Mouse (Mus musculus) erythroblast, adult 5-6 weeks (primary cell): ENCODE measurements around the gene Cpsf4l. TPM values are rescaled to one million over a fixed set of nuclear protein-coding genes. Genes with fewer than 3 reads are reported as not detected.

Source experiments
- ATAC-seq: replicated peaks from 2 replicates; pipeline ENCODE4 v1.8.0; 2016; ENCODE audit warnings: moderate number of reproducible peaks, mild to moderate bottlenecking, moderate TSS enrichment, inconsistent platforms; ENCODE audit not compliant: poor library complexity, low FRiP score, severe bottlenecking
- total RNA-seq, 2 experiments: library from RNA; stranded (forward) in 1 of 2; stranded (reverse) in 1 of 2; fragments of 150-400 nt in 1 of 2; fragments of 200-764, 138-1000 nt in 1 of 2; gene quantifications; 2 replicates each; pipeline versions ENCODE4 v1.2.3 to v1.2.4; 2015 to 2017; ENCODE audit warnings: low replicate concordance in 2 of 2

Cpsf4l gene
- total RNA-seq (2015; ENCODE audit: low replicate concordance) (not detected in 2 replicates), total RNA-seq (2017; ENCODE audit: low replicate concordance) (not detected in 2 replicates)

- no peak for ATAC-seq
Observed at GRCm38 (mm10) chr11:113709731-113710256, at the start of gene Cpsf4l. Gene Cpsf4l, minus strand, starts transcription at chr11:113710017.

GRCm38 (mm10) chr11:113758851-113759250, 49.0 kb upstream of the Cpsf4l start:
- ATAC-seq: no peak

- ATAC-seq: no peak
Observed at GRCm38 (mm10) chr11:113756578-113756977, 46.8 kb upstream of the Cpsf4l start.

- ATAC-seq: no peak
Observed at GRCm38 (mm10) chr11:113755878-113756277, 46.1 kb upstream of the Cpsf4l start.

GRCm38 (mm10) chr11:113754845-113755244, 45.0 kb upstream of the Cpsf4l start:
- no peak for ATAC-seq

- no peak for ATAC-seq
Observed at GRCm38 (mm10) chr11:113752685-113753430, 43.0 kb upstream of the Cpsf4l start.

GRCm38 (mm10) chr11:113752158-113752661, 42.4 kb upstream of the Cpsf4l start:
- ATAC-seq: peak; percentile 7

GRCm38 (mm10) chr11:113751484-113752084, 41.8 kb upstream of the Cpsf4l start, which contains the start of gene Cdc42ep4:
Gene Cdc42ep4, minus strand, starts transcription at chr11:113751881.
- peak; percentile 78 for ATAC-seq

- peak; percentile 53 for ATAC-seq
Observed at GRCm38 (mm10) chr11:113750571-113751483, 41.0 kb upstream of the Cpsf4l start.

GRCm38 (mm10) chr11:113749749-113750351, 40.0 kb upstream of the Cpsf4l start:
- ATAC-seq: peak; percentile 61

- 0 out of 2 replicates have a peak, but pooled peaks have one; percentile 8 for ATAC-seq
Observed at GRCm38 (mm10) chr11:113748797-113749521, 39.1 kb upstream of the Cpsf4l start.

- no peak for ATAC-seq
Observed at GRCm38 (mm10) chr11:113747725-113748380, 38.0 kb upstream of the Cpsf4l start.

GRCm38 (mm10) chr11:113747056-113747455, 37.2 kb upstream of the Cpsf4l start:
- no peak for ATAC-seq

GRCm38 (mm10) chr11:113745961-113746360, 36.1 kb upstream of the Cpsf4l start:
- no peak for ATAC-seq

- ATAC-seq: no peak
Observed at GRCm38 (mm10) chr11:113742998-113743397, 33.2 kb upstream of the Cpsf4l start.

GRCm38 (mm10) chr11:113740100-113740499, 30.3 kb upstream of the Cpsf4l start:
- ATAC-seq: no peak

- ATAC-seq: no peak
Observed at GRCm38 (mm10) chr11:113739213-113739612, 29.4 kb upstream of the Cpsf4l start.

- ATAC-seq: no peak
Observed at GRCm38 (mm10) chr11:113737912-113738311, 28.1 kb upstream of the Cpsf4l start.
